Mouse (Mus musculus) right cerebral cortex, postnatal 10 days (tissue): ENCODE data around the gene Sgta.
"Not testable (repeated sequence)": the region's sequence is repeated elsewhere in the genome, so short reads cannot be mapped to it uniquely, and the experiment has no call there.

Source experiments
- DNase-seq, 2 experiments: peaks; one replicate each; pipeline ENCODE4 v3.0.0; 2021; ENCODE audit warnings: low spot score in 2 of 2

The Sgta gene

DNA sequence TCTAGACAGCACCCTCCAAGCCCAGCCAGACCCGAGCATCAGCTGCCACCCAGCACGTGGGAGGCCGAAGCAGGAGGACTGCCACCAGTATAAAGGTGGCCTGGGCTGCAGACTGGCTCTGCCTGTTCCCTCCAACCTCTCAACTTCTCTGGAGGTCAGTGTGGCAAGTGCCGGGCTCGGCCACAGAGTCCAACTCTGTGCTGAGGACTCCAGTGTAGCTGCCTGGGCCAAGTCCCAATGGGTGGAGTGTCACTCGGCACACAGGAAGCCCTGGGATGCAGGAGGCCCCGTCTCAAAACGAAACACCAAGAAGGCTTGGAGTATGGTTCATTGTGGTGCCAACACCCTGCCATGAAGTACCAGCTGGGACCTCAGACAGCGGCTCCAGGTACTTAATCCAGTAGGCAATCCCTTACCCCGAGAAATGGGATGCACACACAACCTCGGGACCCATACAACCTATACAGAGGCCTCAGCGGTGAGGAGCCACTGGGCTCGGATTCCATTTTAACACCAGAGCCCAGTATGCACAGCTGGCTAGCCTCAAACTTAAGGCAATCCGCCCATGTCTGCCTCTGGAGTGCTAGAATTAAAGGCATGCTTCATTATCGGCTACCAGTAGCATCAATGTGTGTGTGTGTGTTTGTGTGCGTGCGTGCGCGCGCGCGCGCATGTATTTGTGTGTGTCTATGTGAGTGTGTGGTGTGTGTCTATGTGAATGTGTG lies 2.4 kb downstream of the Sgta start:
- DNase-seq, result no peak

DNA sequence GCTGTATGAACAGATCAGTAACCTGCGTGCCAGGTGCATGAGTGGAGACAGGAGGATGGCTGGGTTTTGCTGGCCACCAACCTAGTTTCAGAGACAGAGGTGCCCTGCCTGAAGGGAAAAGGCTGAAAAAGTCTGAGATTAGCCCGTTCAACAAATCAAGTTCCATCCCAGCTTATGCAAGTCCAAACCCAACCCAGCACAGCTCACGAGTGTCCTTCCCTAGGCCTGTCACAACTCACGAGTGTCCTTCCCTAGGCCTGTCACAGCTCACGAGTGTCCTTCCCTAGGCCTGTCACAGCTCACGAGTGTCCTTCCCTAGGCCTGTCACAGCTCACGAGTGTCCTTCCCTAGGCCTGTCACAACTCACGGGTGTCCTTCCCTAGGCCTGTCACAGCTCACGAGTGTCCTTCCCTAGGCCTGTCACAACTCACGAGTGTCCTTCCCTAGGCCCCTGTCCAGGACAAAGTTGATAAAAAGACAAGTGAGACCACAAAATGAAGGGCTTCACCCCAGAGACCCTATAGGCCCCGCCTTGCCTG lies 4.1 kb downstream of the Sgta start:
- DNase-seq, result not testable (repeated sequence)

DNA sequence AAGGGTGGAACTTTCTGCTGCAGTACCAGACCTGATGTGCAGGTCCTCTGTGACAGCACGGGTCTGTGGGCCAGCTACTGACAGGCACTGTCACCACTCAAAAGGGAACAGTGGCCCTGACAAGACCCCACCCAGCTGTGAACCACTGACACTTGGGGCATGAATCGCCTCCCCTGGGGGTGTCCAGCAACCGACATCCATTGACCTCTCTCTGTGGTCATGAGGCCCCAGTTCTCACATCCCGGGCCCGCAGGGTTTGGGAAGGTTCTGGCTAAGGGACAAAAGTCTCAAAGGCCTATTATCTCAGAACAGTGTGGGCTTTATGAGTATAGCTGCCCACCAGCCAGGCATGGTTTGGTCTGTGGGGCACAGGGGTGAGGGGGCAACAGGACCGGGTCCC lies 4.8 kb downstream of the Sgta start:
- no peak for DNase-seq

DNA sequence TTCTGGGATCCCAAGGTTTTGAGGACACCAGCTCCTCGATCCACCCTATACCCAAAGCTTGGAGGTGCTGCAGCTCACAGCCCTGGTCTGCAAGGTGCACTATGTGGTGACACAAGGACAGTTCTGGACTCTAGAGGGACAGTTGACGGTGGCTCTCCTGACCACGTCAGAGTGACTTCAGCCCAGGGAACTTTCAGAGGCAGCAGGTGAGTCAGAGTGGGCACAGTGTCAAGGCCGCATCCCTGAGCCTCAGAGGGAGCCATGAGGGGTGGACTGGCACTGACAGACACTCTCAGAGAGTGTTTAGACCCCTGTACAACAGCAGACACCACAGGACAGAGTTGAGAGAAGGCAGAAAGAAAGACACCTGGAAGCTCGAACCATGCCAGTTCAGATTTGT lies 7.4 kb downstream of the Sgta start:
- DNase-seq, result no peak

DNA sequence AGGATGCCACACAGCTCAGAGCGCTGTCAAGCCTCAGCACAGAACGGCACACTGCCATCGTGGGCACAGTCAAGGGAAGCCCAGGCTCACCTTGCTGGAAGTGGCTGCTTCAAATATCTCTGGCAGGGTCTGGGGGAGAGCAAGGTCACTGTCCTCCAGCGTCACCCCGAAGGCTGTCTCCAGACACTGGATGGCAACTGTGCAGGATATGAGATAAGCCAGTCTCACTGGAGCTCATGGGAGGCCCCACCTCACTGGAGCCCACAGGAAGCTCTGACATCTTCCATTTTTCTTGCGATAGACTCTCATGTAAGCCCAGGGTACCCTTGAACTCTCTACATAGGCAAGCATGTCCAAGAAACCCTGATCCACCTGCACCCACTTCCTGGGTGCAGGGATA lies 8.8 kb downstream of the Sgta start:
- no peak for DNase-seq

DNA sequence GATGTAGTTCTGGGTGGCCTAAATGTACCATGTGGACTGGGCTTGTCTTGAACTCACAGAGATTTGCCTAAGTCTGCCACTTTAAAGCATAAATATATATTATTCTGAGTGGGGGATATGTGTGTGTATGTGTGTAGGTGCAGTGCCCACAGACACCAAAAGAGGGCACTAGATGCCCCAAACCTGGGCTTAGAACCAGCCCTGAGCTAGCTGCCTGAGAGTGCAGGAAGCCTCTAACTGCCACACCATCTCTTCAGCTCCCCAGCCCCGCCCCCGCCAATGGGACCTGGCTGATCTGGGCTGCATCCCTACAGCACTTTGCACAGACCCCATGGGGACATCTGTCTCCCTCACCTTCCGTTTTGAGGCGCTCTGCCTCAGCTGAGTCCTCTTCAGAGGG lies 9.3 kb downstream of the Sgta start:
- no peak for DNase-seq

DNA sequence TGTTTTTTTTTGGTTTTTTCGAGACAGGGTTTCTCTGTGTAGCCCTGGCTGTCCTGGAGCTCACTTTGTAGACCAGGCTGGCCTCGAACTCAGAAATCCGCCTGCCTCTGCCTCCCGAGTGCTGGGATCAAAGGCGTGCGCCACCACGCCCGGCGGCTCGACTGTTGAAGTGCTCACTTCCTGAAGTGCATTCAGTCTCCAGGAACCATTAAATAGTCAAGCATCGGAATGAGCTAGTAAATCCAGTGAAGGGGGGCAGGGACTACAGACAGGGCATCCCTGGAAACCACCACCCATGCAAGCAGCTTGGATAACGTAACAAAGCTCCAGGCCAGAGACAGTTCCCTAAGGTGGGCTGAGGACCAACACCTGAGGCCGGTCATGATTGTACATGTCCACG lies 14.7 kb downstream of the Sgta start:
- DNase-seq, result not testable (repeated sequence)

DNA sequence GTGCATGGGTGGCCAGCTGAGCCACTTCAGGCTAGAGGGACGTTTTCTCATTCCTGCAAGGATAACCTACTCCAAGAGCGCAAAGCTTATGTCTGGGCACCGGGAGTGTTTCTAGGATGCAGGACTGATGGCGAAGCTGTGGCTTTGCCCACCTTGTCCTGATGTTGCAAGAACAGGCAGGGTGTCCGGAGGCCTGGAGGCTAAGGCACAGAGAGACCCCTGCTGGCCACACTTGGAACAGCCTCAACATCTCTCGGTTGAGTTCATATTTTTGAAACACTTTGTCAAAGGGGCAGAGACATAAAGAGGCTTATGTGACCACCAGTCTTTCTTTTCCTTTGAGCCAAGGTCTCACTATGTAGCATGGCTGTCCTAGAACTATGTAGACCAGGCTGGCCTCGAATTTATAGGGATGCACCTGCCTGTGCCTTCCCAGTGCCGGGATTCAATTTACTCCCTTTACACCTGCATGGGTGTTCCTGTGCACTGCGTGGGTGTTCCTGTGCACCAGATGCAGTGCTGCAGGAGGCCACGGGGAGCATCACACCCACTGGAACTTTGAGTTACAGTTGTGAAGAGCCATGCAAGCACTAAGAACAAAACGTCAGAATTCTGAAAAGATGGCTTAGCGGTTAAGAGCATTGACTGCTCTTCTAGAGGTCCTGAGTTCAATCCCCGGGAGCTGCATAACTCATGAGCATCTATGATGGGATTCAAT lies 18.4 kb downstream of the Sgta start:
- peak in 1 of 2 experiments; percentile 78 for DNase-seq

DNA sequence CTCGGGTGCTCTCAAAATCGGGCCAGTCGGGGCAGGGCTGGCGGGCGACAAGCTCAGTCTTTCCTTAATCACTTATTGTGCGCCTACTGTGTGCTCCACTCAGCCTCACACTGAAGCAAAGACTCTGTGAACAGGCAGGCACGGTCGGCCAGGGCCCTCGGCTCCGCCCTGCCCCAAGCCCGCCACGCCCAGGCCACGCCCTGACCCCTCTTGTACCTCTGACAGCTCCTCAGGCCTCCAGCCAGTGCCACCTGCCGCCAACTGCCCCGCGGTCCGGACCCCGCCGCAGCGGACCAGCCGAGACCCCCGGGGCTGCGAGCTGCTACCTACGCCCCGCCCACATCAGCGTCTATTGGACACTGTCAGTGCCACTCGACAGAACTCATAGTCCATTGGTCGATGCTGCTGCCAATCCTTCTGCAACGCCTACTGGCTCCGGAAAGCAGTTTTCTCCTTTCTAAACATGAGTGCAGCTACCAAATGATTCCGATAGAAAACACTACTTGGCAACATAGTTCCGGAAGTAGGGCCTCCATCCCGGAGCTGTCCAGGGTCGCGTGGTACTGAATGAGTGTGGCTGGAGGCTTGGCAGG lies 22.9 kb downstream of the Sgta start, which contains the start of gene Slc39a3:
Gene Slc39a3 (minus strand): TSS at position 439 of the 593 bp plus-strand sequence.
- DNase-seq, result peak; percentile 99 to 100

DNA sequence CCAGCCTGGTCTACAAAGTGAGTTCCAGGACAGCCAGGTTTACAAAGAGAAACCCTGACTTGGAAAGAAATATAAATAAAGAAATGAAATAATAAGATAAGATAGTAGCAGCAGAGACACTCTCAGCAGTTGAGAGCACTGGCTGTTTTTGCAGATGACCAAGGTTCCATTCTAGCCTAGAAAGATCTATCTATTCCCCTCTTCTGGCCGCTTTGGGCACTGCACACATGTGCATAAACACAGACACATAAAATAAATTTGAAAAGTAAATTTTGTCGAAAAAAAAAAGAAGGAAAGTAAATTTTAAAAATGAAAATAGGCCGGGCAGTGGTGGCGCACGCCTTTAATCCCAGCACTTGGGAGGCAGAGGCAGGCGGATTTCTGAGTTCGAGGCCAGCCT lies 23.7 kb downstream of the Sgta start:
- no peak for DNase-seq

DNA sequence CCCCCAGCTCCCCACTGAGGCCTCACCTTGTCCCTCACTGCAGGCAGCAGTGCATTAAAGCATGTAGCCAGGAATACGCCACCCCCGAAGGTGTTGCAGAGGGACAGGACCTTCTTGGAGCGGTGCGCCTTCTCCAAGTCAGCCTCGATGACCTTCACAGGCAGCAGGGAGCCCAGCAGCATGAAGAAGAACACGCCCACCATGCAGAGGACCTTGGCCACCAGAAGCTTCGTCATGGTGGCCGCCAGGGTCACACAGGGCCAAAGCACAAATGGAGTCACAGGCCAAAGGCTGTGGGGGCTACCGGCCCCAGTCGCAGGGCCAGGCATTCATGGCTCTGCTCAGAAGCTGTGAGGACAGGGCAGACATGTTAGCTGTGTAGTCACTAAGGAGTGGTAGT lies 26.4 kb downstream of the Sgta start:
- no peak for DNase-seq

DNA sequence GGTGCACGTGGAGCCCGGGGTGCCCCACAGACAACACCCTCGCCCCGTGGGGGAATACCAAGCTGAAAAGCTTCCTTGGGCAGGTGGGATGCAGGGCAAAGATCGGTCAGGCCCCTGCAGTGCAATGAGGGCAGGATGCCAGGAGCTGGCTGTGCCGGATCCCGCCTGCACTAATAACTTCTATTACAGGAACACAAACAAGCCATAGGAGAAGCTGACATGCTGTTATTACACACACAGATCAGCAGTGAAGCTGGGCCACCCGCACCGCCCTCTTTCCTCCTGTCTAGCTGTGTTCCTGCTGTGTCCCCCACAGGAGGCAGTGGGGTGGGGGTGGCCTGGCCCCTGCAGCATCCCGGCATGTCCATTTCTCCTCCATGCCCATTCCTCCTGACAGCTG lies 30.9 kb downstream of the Sgta start:
- no peak for DNase-seq

DNA sequence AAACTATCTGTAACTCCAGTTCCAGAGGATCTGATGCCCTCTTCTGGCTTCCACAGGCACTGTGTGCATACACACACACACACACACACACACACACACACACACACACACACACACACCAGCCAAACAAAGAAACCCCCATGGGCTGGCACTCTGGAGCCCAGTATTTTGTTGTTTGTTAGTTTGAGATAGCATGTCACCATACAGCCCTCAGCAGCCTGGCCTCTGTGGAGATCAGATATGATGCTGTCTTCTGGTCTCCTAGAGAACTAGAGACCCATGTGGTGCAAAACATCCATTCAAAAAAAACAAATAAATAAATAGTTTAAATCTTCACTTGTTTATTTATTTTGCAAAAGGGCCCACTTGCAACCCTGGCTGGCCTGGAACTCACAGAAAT lies 31.8 kb downstream of the Sgta start:
- no peak for DNase-seq

DNA sequence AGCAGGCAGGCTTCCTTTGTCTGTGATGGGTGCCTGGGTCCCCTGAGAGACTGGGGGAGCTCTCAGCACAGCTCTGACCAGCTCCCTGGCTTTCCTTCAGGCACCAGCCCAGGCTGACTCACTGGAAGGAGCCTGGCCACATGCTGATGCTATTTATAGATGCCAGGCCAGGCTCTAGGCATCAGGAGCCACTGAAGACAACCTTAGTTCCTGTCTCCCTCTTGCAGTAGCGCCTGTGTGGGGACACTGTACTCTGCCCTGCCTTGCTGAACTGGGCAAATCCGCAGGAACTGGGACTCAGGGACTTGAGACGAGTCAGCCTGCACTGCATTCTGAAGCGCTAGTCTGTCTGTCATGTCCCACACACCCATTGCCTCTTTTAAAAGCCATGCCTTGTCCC lies 32.6 kb downstream of the Sgta start:
- DNase-seq, result no peak

DNA sequence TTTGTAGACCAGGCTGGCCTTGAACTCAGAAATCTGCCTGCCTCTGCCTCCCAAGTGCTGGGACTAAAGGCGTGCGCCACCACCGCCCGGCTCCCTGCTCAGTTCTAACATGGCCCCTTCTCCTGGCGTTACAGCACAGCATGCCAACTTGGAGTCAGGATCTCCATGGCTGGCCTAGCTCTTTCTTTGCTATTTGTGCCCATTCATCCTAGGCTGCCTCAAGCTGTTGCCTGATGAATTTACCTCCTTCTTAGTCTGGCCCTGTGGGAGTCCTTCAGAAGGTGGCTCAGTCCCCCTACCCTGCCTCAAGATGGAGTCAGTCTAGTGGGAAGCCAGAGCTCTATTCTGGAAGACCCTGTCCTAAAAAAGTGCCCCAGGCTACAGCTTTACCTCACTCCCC lies 33.1 kb downstream of the Sgta start:
- DNase-seq, result no peak

DNA sequence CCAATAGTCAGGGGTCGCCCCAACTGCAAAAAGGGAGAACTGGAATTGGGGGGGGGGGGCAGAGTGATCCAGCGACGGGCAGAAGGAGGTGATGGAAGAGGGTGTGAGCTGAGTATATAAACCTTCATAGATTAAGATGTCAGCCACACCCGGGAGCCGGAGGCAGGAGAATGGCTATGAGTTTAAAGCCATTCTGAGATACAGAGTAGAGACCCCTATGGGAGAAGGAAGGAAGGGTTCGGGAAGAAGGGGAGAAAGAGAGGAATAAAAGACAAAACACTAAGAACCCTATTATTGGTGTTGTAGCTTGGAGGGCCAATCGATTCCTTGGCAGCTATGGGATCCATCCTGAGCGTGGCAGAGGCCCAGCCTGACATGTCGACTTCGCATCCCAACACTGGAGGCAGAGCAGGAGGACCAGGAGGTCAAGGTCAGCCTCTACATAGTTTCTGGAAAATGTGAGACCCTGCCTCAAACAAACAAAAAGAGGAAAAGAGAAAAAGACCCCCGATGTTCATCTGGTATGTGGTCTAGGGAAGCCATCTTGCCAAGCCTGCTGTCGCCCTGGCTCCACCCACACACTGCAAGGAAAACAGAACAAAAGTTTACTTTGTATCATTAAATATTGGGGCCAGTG lies 34.2 kb downstream of the Sgta start, which contains the start of gene Diras1:
Gene Diras1 (minus strand): TSS at position 24 of the 637 bp plus-strand sequence.
- DNase-seq, result no peak

DNA sequence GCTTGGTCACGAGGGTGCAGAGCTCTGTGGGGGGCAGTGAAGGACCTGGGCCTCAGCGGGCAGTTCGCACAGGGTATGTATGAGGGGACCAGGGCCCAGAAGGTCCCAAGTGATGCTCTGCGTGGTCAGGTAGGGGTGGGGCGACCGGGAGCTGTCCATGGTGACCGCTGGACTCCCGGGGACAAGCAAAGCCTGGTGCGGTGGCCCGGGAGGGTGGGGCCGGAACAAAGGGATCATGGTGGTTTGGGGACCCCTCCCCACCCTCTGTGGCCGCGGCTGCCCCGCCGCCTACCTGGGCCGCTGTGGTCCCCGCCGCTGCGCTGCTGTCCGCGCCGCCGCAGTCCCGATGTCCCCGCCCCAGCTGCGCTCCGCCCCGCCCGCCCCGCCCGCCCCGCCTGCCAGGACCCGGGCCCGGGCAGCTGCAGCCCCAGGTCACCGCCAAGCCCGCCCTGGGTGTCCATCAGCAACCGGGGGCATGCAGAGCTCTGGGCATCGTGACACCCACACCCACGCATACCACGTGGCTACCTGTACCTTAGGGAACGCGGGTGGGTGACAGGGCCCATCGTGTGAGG lies 34.8 kb downstream of the Sgta start:
- DNase-seq, result no peak

DNA sequence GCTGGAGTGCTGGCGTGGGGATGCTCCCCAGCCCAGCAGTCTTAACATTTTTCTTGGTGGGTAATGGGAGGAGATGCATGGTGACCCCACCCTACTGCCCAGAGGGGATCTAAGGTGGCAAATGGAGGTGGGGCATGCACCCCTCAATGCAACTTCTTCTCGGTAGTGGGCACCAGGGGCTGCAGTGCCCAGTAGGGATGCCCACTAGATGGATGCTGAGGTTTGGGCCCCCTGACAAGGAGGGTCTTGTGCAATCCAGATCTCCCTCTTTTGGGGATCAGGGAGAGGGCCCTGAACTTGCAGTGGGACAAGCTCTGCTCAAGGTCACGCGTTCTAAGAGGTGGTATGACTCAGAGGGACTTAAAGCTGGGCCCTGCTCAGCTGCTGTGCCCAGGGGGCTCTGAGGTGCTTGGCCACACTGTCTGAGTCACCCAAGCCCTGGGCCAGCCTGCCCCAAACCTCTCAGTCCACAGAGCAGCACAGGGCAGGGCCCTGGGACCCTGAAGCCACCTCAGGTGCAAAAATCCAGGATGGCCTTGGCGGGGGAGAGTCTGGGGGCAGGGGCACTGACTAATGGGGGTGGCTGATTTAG lies 35.5 kb downstream of the Sgta start:
- DNase-seq, result no peak

DNA sequence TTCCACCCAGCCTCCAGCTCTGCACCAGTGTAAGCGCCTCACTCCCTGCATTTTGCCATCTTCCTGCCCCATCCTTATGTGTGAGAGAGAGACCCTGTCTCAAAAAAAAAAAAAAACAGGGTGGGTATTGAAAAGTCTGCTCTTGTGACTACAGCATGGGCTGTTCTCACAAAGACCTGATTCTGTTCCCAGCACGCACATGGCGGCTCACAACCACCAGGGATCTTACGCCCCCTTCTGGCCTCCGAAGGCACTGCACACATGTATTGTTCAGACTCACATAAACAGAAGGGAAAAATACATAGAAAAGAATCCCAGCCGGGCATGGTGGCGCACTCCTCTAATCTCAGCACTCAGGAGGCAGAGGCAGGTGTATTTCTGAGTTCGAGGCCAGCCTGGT lies 37.2 kb downstream of the Sgta start:
- DNase-seq, result no peak

DNA sequence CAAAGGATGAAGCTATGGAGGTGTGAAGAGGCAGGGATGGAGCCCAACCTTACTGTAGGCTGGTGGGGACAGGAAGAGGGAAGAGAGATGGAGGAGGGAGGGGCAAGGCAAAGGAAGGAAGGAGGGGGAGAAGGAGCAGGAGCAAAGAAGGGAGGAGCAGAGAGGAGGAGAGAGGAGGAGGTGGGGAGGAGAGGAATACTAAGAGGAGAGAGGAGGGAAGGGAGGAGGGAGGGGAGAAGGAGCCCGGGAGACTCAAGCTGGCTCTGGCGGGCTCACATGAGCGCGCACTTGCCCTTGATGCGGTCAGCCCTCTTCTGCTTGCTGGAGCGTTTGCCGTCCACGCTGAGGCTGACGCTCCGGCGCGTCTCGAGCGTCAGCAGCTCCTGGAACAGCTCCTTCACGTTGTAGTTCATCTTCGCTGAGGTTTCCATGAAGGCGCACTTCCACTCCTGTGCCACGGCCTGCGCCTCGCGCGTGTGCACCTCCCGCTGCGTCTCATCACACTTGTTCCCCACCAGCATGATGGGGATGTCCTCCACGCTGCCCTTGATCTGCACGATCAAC lies 38.4 kb downstream of the Sgta start:
- no peak for DNase-seq

DNA sequence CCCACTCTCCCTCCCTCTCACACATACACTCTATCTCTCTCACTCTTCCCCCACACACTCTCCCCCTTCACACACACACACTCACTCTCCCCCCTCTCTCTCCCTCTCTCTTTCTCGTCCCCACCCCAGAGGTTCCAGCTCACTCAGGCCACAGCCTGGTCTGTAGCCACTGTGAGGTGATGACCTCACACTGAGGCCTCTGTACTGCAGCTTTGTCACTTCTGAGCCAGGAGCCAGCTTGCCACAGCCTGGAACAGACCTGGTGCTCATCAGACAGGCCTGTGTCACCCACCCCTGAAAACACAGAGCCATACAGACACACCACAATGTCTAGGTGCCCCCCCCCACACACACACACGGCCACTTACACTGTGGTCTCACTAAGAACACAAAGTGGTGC lies 39.8 kb downstream of the Sgta start:
- no peak for DNase-seq
